Mouse (Mus musculus) kidney, embryonic 15.5 days (tissue): Measurements from ENCODE around the gene Lhfpl3. TPM values are rescaled to one million over a fixed set of nuclear protein-coding genes. Genes with fewer than 3 reads are reported as not detected.

ENCODE experiments used
- ATAC-seq: fragments of 200-750 bp; cut with Nextera tagmentation; replicated peaks from 2 replicates; pipeline ENCODE4 v1.8.0; 2017; ENCODE audit warnings: moderate TSS enrichment; ENCODE audit not compliant: low FRiP score
- H3K27ac ChIP-seq: fragments of 300-500 bp; sonication (generic); 2 replicates; pipeline ENCODE4 v1.5.1; 2015; ENCODE audit warnings: mild to moderate bottlenecking, inconsistent platforms
- H3K27me3 ChIP-seq: fragments of 300-500 bp; sonication (generic); 2 replicates; pipeline ENCODE4 v1.6.1; 2015; ENCODE audit warnings: inconsistent platforms
- H3K36me3 ChIP-seq: fragments of 300-500 bp; sonication (generic); 2 replicates; pipeline ENCODE4 v1.6.1; 2015; ENCODE audit warnings: inconsistent platforms
- H3K4me1 ChIP-seq: fragments of 300-500 bp; sonication (generic); 2 replicates; pipeline ENCODE4 v1.6.1; 2015; ENCODE audit warnings: inconsistent platforms
- H3K4me2 ChIP-seq: fragments of 300-500 bp; sonication (generic); 2 replicates; pipeline ENCODE4 v1.6.1; 2015; ENCODE audit warnings: moderate library complexity, mild to moderate bottlenecking, inconsistent platforms
- H3K4me3 ChIP-seq: fragments of 300-500 bp; sonication (generic); replicated peaks from 2 replicates; pipeline ENCODE4 v1.5.1; 2015; ENCODE audit warnings: mild to moderate bottlenecking, inconsistent platforms
- H3K9ac ChIP-seq: fragments of 300-500 bp; sonication (generic); 2 replicates; pipeline ENCODE4 v1.6.1; 2015; ENCODE audit warnings: mild to moderate bottlenecking, inconsistent platforms
- H3K9me3 ChIP-seq: fragments of 300-500 bp; sonication (generic); replicated peaks from 2 replicates; pipeline ENCODE4 v1.6.1; 2016; ENCODE audit warnings: inconsistent platforms
- WGBS: fragments of 180-500 bp; shearing (Covaris S2); methylation state at CpG from one replicate; pipeline ENCODE4 v1.1.7; 2015; ENCODE audit warnings: mixed read lengths; 5-methylcytosine and 5-hydroxymethylcytosine counted together
- polyA plus RNA-seq: library from polyadenylated mRNA; unstranded; fragments of >200 nt; fragmentation: Nextera tagmentation; extraction: Ambion mirVana; gene quantifications from 2 replicates; pipeline ENCODE4 v1.2.1, GENCODE M21; 2015

Gene Lhfpl3
- polyA plus RNA-seq, 1 experiment from 2014 or later = 0.40 TPM

DNA sequence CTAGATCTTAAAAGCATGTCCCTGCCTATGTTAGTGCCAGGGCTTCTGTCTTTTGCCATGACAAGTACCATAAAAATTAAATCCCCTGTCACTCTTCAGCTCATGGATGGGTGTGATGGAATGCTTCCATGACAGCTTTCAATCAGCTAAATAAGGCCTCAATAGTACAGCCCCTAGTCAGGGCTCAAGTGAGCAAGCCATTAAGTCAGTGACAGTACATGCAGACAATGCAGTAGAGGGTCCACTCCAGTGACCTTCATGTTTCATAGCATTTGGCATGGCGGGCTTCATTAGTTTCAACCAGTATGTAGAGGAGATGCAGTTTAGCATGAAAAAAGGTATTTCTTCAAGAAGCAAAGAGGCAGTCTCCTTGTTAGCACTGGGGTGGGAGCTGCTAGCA lies 420.8 kb downstream of the Lhfpl3 start:
- H3K27me3 ChIP-seq = no peaks in the 10 kb centered on the region
- no peak overlapping the region for H3K27ac ChIP-seq
- H3K4me2 ChIP-seq = no peak overlapping the region
- H3K9ac ChIP-seq = no peak overlapping the region
- H3K4me1 ChIP-seq = no peaks in the 10 kb centered on the region
- 82% methylated on average over 1 of the region's 1 CpGs for WGBS
- H3K4me3 ChIP-seq = no peak overlapping the region
- H3K9me3 ChIP-seq = no peaks in the 10 kb centered on the region
- no peak for ATAC-seq
- no peaks in the 10 kb centered on the region for H3K36me3 ChIP-seq

DNA sequence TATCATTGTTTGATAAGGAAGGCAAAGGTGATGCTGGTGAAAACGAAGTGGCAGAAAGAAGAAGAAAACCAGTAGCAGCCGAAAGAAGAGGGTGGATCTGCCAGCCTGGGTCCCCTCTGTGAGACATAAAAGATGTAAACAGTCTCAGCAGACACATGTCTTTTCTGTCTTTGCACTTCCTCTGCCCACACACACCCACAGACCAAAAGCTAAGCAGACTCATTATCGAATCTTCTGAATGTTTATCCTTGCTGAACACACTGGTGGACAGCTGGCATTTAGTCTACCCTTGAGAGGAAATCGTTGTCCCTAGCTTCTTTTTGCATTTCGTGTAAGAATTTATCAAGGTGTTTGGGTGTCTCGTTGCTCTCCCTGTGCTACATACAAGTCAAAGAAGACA lies 443.8 kb downstream of the Lhfpl3 start:
- no peak overlapping the region for H3K4me3 ChIP-seq
- H3K4me2 ChIP-seq = no peak overlapping the region
- no peak overlapping the region for H3K27ac ChIP-seq
- no peaks in the 10 kb centered on the region for H3K36me3 ChIP-seq
- no peaks in the 10 kb centered on the region for H3K27me3 ChIP-seq
- no peak overlapping the region for H3K9ac ChIP-seq
- no peak for ATAC-seq
- H3K9me3 ChIP-seq = no peaks in the 10 kb centered on the region
- H3K4me1 ChIP-seq = no peaks in the 10 kb centered on the region
- WGBS = 81% methylated on average over 6 of the region's 6 CpGs

DNA sequence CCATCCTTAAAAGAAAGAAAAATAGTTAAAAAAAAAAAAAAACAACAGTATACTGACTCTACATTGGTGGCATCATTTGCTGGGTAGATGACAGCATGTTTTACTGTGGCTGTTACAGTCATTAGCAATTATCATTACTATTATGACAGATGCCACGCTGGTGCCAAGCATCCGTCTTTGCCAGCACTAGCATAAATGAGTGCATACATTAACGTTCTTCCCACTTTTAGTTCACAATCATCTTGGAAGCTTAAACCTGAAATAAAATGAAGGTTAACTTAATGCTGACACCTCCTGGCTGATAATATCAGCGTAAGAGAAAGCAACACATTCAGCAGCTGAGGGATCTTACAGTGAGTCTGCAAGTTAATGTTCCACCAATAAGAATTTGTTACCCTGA lies 451.0 kb downstream of the Lhfpl3 start:
- Histone ChIP-seq H3K36me3 (no peaks in the 10 kb centered on the region), H3K4me1 (no peaks in the 10 kb centered on the region), H3K4me3 (no peak overlapping the region), H3K27me3 (no peaks in the 10 kb centered on the region), H3K4me2 (no peak overlapping the region), H3K9ac (no peak overlapping the region), H3K27ac (no peak overlapping the region), H3K9me3 (no peaks in the 10 kb centered on the region)
- no peak for ATAC-seq
- WGBS = 75% methylated on average over 4 of the region's 4 CpGs

DNA sequence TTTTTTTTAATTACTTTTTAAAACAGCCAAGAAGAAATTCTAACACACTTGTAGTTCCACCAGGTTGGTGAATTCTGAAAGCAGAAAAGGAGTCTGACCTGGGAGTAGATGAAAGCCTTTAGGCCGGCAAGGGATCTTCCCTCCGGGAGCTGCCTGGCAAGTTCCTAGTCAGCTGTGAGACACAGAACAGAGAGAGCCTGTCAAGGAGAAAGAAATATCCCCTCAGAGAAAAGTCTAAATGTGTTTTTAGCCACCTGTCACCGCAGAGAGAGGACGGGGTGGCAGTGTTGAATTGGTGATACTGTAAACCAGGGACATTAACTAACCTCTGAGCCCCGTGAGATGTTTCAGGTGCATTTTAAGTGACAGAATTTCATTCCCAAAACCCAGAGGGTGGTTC lies 467.2 kb downstream of the Lhfpl3 start:
- Histone ChIP-seq H3K4me3 (no peak overlapping the region), H3K9me3 (no peaks in the 10 kb centered on the region), H3K9ac (no peak overlapping the region), H3K27ac (no peak overlapping the region), H3K4me1 (no peaks in the 10 kb centered on the region), H3K27me3 (no peaks in the 10 kb centered on the region), H3K36me3 (no peaks in the 10 kb centered on the region), H3K4me2 (no peak overlapping the region)
- ATAC-seq = no peak
- WGBS = 66% methylated on average over 5 of the region's 5 CpGs

DNA sequence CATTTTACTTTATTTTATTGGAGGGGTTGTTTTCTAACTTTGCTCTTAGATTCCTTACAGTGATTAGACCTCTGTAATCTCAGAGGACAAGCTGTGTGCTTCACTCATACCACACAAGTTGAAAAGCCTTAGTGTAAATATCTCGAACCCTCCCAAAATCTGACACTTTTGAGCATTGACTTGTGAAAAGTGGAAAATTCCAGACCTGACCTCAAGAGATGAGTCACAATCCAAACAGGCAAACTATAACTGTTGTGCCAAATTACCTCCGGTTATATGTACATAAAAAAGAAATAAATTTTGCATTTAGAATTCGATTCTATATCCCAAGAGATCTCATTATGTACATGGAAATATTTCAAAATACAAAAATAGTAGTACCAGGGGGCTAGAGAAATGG lies 468.8 kb downstream of the Lhfpl3 start:
- H3K9ac ChIP-seq = no peak overlapping the region
- no peak overlapping the region for H3K4me3 ChIP-seq
- no peaks in the 10 kb centered on the region for H3K4me1 ChIP-seq
- H3K27me3 ChIP-seq = no peaks in the 10 kb centered on the region
- ATAC-seq = no peak
- no peaks in the 10 kb centered on the region for H3K9me3 ChIP-seq
- 80% methylated on average over 3 of the region's 3 CpGs for WGBS
- no peaks in the 10 kb centered on the region for H3K36me3 ChIP-seq
- H3K27ac ChIP-seq = no peak overlapping the region
- H3K4me2 ChIP-seq = no peak overlapping the region

DNA sequence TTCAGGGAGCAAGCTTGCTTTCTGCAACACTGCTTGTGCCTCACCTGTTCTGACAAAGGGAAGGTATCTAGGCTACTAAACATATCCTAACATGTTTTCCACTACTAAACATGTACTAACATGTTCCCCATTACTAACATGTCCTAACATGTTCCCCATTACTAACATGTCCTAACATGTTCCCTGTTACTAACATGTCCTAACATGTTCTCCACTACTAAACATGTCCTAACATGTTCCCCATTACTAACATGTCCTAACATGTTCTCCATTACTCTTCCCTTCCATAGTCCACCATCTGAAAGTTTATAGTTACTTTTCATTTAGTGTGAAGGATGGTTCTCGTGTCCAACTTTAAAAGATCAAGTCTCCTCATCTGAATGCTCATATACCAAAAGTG lies 473.8 kb downstream of the Lhfpl3 start:
- WGBS = 89% methylated on average over 1 of the region's 1 CpGs

DNA sequence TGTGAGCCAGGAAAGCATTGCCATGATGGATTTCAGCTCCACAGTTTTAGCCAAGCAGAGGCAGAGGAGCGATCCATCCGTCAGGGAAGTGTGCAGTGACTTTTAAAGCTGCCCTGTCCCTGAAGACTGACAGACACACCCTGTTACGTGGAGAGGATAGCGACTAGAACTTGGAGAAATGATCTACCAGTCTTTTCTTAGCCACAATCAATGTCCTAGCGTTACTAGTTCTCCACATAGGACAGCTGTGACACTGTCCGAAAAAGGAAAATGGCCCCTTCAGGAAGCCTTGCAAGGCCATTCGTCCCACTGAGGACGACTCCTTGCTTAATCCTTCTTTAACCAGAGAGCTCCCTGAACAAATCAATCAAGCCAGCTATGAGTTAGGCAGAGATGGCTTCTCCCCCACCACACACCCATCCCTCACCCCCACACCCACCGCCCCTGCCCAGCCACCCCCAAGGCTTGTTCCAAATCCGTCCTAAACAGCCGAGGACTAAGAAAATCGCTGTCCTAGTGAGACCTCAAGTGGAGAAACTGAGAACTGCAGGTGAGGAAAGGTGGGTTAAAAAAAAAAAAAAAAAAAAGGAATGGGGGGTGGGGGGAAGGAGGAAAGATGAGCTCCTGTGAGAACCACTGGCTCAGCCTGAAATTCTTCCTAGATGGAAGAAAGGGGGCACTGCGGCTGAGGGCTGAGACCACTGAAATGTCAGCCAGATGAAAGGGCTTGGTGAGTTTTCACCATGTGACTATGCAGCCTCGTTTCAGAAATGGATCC lies 479.1 kb downstream of the Lhfpl3 start:
- H3K9me3 ChIP-seq = no peaks in the 10 kb centered on the region
- WGBS = 21% methylated on average over 14 of the region's 14 CpGs

More for the DNA sequence above, 473.8 kb downstream of the Lhfpl3 start:
- no peaks in the 10 kb centered on the region for H3K36me3 ChIP-seq
- ATAC-seq = no peak
- no peak overlapping the region for H3K9ac ChIP-seq
- no peak overlapping the region for H3K4me2 ChIP-seq
- no peak overlapping the region for H3K27ac ChIP-seq
- no peaks in the 10 kb centered on the region for H3K27me3 ChIP-seq
- H3K9me3 ChIP-seq = no peaks in the 10 kb centered on the region
- H3K4me1 ChIP-seq = no peaks in the 10 kb centered on the region
- H3K4me3 ChIP-seq = no peak overlapping the region

DNA sequence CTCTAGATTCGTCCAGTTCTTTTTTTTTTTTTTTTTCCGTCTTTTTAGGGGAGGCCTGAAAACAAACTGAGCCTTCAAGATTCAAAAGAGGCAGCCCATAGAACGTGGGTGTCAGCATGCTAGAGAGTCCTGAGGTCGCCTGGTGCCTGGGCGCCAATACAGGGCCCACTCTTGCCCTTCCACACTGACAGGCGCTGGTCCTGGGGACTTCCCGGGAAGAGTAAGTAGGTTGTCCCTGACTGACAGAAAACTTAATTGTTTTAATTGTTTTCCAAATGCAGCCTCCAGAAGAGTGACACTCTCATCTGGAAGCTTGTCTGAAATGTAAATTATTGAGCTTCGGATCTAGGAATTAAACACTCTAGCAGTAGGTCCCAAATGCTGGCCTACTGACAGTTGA lies 479.8 kb downstream of the Lhfpl3 start:
- Histone ChIP-seq H3K27me3 (no peaks in the 10 kb centered on the region; the same call in 1 of the 2 replicates), H3K9me3 (no peaks in the 10 kb centered on the region), H3K4me1 (0 out of 2 replicates have a peak, but pooled peaks cover 3% of the 10 kb centered on the region), H3K9ac (no peak overlapping the region), H3K36me3 (no peaks in the 10 kb centered on the region), H3K4me3 (no peak overlapping the region), H3K27ac (no peak overlapping the region), H3K4me2 (peak overlapping the region; percentile 62; the same call in 1 of the 2 replicates)
- no peak for ATAC-seq
- WGBS = 34% methylated on average over 8 of the region's 8 CpGs

More for the DNA sequence above, 479.1 kb downstream of the Lhfpl3 start:
- Histone ChIP-seq H3K36me3 (no peaks in the 10 kb centered on the region), H3K4me2 (peak overlapping the region; percentile 62), H3K27ac (no peak overlapping the region), H3K4me3 (peak overlapping the region; percentile 41), H3K9ac (peak overlapping the region; percentile 43; the same call in 1 of the 2 replicates), H3K4me1 (0 out of 2 replicates have a peak, but pooled peaks cover 3% of the 10 kb centered on the region), H3K27me3 (no peaks in the 10 kb centered on the region; the same call in 1 of the 2 replicates)
- peak; percentile 85 for ATAC-seq

DNA sequence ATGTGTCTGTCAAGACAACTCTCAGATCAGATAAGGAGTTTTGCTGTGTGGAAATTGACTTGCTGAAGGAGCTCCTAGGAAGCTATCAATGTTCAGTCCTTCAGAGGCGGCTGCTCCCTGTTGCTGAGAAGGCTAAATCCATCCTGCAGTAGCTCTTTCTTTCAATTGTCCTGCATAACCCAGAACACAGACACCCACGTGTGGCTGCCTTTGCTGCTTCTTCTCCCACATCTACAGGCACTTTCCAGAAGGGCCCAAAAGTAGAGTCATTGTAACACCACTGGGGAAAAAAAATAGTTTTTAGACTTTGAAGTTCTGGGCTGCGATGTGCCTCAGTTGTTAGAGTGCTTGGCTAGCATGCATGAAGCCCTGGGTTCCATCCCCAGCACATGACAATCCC lies 480.9 kb downstream of the Lhfpl3 start:
- no peak overlapping the region for H3K27ac ChIP-seq
- H3K9me3 ChIP-seq = no peaks in the 10 kb centered on the region
- 0 out of 2 replicates have a peak, but pooled peaks cover 3% of the 10 kb centered on the region for H3K4me1 ChIP-seq
- H3K4me3 ChIP-seq = no peak overlapping the region
- H3K36me3 ChIP-seq = no peaks in the 10 kb centered on the region
- H3K27me3 ChIP-seq = no peaks in the 10 kb centered on the region; the same call in 1 of the 2 replicates
- no peak overlapping the region for H3K4me2 ChIP-seq
- no peak for ATAC-seq
- 71% methylated on average over 3 of the region's 3 CpGs for WGBS
- H3K9ac ChIP-seq = no peak overlapping the region

DNA sequence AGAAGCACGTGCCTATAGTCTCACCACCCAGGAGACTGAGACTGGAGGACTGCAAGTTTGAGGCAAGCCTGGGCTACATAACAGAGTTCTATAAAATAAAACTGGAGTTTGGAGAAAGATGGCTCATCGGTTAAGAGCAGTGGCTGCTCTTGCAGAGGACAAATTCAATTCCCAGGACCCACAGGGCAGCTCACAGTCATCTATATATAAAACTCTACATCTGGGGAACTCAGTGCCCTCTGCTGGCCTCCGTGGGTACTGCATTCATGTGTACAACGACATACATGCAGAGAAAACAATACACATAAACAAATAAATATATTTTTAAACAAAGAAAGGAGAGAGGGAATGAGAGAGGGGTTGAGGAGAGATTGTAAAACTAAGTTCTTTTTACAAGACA lies 501.1 kb downstream of the Lhfpl3 start:
- H3K9me3 ChIP-seq = no peaks in the 10 kb centered on the region
- peaks cover 17% of the 10 kb centered on the region for H3K4me1 ChIP-seq
- H3K4me2 ChIP-seq = no peak overlapping the region
- H3K9ac ChIP-seq = no peak overlapping the region
- H3K27ac ChIP-seq = no peak overlapping the region
- no peak for ATAC-seq
- 50% methylated on average over 4 of the region's 4 CpGs for WGBS
- H3K36me3 ChIP-seq = no peaks in the 10 kb centered on the region
- H3K4me3 ChIP-seq = no peak overlapping the region
- H3K27me3 ChIP-seq = no peaks in the 10 kb centered on the region

DNA sequence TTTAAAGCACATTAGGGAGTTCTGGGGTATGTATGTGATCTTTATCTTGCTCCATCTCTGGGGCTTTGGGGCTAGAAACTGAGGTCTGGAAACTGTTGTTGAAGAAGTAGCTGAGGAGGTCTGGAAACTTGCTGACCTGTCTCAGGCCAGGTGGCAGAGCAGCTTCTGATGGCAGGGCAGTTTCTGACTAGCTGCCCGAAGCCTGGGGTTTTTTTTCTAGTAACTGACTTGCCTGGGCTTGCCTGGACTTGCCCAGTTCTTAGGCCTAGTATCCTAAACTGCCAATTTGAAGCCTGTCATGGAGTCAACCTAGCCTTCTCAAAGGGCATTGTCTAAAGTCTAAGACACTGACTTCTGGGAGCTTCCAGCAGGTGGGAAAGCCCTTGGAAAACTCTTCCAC lies 501.9 kb downstream of the Lhfpl3 start:
- WGBS = 77% methylated on average over 1 of the region's 1 CpGs
- Histone ChIP-seq H3K9me3 (no peaks in the 10 kb centered on the region), H3K4me3 (no peak overlapping the region), H3K27ac (no peak overlapping the region), H3K4me2 (no peak overlapping the region), H3K4me1 (peaks cover 20% of the 10 kb centered on the region), H3K36me3 (no peaks in the 10 kb centered on the region), H3K27me3 (no peaks in the 10 kb centered on the region), H3K9ac (no peak overlapping the region)
- no peak for ATAC-seq

DNA sequence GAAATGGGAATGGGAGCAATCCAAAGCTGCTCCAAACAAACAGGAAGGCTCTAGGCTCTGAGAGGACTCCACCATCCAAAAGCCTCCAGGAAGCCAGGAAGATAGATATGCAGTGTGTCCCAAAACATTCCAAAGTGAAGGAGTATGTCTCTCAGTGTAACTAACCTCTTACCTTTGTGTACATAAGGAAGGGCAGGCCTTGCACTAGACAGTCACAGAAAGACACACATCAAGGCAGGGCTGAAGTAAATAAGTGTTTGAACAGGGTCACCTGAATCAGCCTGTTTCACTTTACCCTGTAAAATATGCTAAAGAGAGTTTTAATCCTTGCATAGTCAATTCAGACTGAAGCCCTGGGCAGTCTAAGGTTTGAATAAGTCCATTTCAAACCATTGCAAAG lies 502.4 kb downstream of the Lhfpl3 start:
- no peaks in the 10 kb centered on the region for H3K36me3 ChIP-seq
- H3K4me3 ChIP-seq = no peak overlapping the region
- H3K27me3 ChIP-seq = no peaks in the 10 kb centered on the region
- H3K4me2 ChIP-seq = no peak overlapping the region
- H3K9ac ChIP-seq = no peak overlapping the region
- H3K27ac ChIP-seq = no peak overlapping the region
- peaks cover 20% of the 10 kb centered on the region for H3K4me1 ChIP-seq
- no peak for ATAC-seq
- H3K9me3 ChIP-seq = no peaks in the 10 kb centered on the region
